ENCODE assay signal across 9 mouse cellular contexts in genomic region chr4:48725660-48726348, GRCm38 (mm10).
DNase-seq lines count a peak whose midpoint lies in the region; ATAC-seq and TF ChIP-seq lines count a peak whose summit lies in the region.
"Had no signal": no experiment of that assay in that cellular context is flagged by ENCODE, and none has a peak within 500 bp of the region (broad histone marks: within the 10 kb centered on the region; RNA-seq: fewer than 3 reads in every experiment).

No protein-coding gene starts in this region.

- no peaks in the 10 kb centered on the region for H3K9me3 ChIP-seq in forebrain, embryonic 11.5 days (ENCODE audit: control insufficient read depth, low read length)
- H3K9me3 ChIP-seq in midbrain, embryonic 16.5 days (replicated peaks; ENCODE audit: control insufficient read depth, low read length, poor library complexity, severe bottlenecking) = no peaks in the 10 kb centered on the region
- H3K9me3 ChIP-seq: limb, embryonic 13.5 days had no signal

- peak; percentile 90 for DNase-seq in brain, adult 2 months (ENCODE audit: low read depth, low spot score)
- peak; percentile 67 for DNase-seq in forebrain, embryonic 11.5 days (ENCODE audit: low spot score)
- DNase-seq in layer of hippocampus, adult 2 months (ENCODE audit: low spot score in 2 of 2) = peak; percentile 59 to 73
- no peak for DNase-seq in c-Kit-positive CD71-positive TER-119-positive erythroid progenitor cells, embryonic 14.5 days (ENCODE audit: low spot score)
- DNase-seq in adrenal gland, adult (ENCODE audit: inconsistent age in 2 of 2, low spot score in 1 of 2) = no peak
- no peak for DNase-seq in heart, postnatal 4 days
- DNase-seq in adipocyte (ENCODE audit: low spot score) = no peak

- H3K4me1 ChIP-seq in forebrain, embryonic 11.5 days (replicated peaks; ENCODE audit: control insufficient read depth, insufficient read depth, low read length) = 0 out of 2 replicates have a peak, but pooled peaks cover 3% of the 10 kb centered on the region
- peaks cover 21% of the 10 kb centered on the region for H3K4me1 ChIP-seq in midbrain, embryonic 16.5 days (ENCODE audit: control insufficient read depth, insufficient read depth, low read length)

- no peaks in the 10 kb centered on the region for H3K36me3 ChIP-seq in forebrain, embryonic 11.5 days (ENCODE audit: control insufficient read depth, insufficient read depth, low read length)
- H3K36me3 ChIP-seq in midbrain, embryonic 16.5 days (ENCODE audit: control insufficient read depth, insufficient read depth, low read length) = no peaks in the 10 kb centered on the region
- H3K36me3 ChIP-seq: limb, embryonic 13.5 days had no signal

- WGBS in forebrain, embryonic 11.5 days = 51% methylated on average over 13 of the region's 13 CpGs
- WGBS in midbrain, embryonic 16.5 days = 22% methylated on average over 13 of the region's 13 CpGs

- H3K27ac ChIP-seq in forebrain, embryonic 11.5 days (ENCODE audit: low read depth, low read length) = no peak overlapping the region
- peak overlapping the region; percentile 56 for H3K27ac ChIP-seq in layer of hippocampus, adult 2 months
- H3K27ac ChIP-seq in midbrain, embryonic 16.5 days (ENCODE audit: low read length) = peak overlapping the region; percentile 83
- H3K27ac ChIP-seq: limb, embryonic 13.5 days had no signal

- TF ChIP-seq CTCF in layer of hippocampus, adult 2 months (conservative IDR thresholded peaks at IDR 0.05) = no peak

- ATAC-seq in forebrain, embryonic 11.5 days (replicated peaks; ENCODE audit: low FRiP score) = peak; percentile 82
- ATAC-seq in midbrain, embryonic 16.5 days = peak; percentile 95

- no peaks in the 10 kb centered on the region for H3K27me3 ChIP-seq in forebrain, embryonic 11.5 days (ENCODE audit: control insufficient read depth, insufficient read depth, low read length)
- H3K27me3 ChIP-seq in midbrain, embryonic 16.5 days (ENCODE audit: control insufficient read depth, insufficient read depth, low read depth, low read length) = no peaks in the 10 kb centered on the region
- H3K27me3 ChIP-seq: limb, embryonic 13.5 days had no signal

- no peak overlapping the region for H3K4me3 ChIP-seq in forebrain, embryonic 11.5 days (ENCODE audit: low read depth, low read length)
- H3K4me3 ChIP-seq in layer of hippocampus, adult 2 months = no peak overlapping the region
- H3K4me3 ChIP-seq in midbrain, embryonic 16.5 days (ENCODE audit: low read depth, low read length) = no peak overlapping the region
- H3K4me3 ChIP-seq: limb, embryonic 13.5 days had no signal

- no peak overlapping the region for H3K9ac ChIP-seq in forebrain, embryonic 11.5 days (ENCODE audit: low read length)
- H3K9ac ChIP-seq in midbrain, embryonic 16.5 days (ENCODE audit: low read depth, low read length) = no peak overlapping the region
- H3K9ac ChIP-seq: limb, embryonic 13.5 days had no signal

- no peak overlapping the region; the same call in 1 of the 2 replicates for H3K4me2 ChIP-seq in forebrain, embryonic 11.5 days (ENCODE audit: low read depth, low read length, severe bottlenecking)
- H3K4me2 ChIP-seq in midbrain, embryonic 16.5 days (ENCODE audit: low read length) = 0 out of 2 replicates have a peak overlapping the region, but pooled peaks have one; percentile 31
- H3K4me2 ChIP-seq: limb, embryonic 13.5 days had no signal

Comparison
In these comparisons a context has a peak if more than half of its experiments do, and no peak if none do; other contexts are left out.
1. DNase-seq: peak in brain, adult 2 months (single experiment), forebrain, embryonic 11.5 days (single experiment) and layer of hippocampus, adult 2 months (2 of 2); none in c-Kit-positive CD71-positive TER-119-positive erythroid progenitor cells, embryonic 14.5 days (single experiment), adrenal gland, adult (0 of 2), heart, postnatal 4 days (single experiment) and adipocyte (single experiment).